Mouse (Mus musculus) hindbrain, embryonic 13.5 days (tissue): ENCODE data around the gene Cldn18. TPM values are rescaled to one million over a fixed set of nuclear protein-coding genes. Genes with fewer than 3 reads are reported as not detected.

Experiments
- ATAC-seq: fragments of 200-750 bp; cut with Nextera tagmentation; 2 replicates; pipeline ENCODE4 v1.8.0; 2017; ENCODE audit warnings: moderate TSS enrichment; ENCODE audit not compliant: low FRiP score
- H3K27ac ChIP-seq: fragments of 300-500 bp; sonication (generic); 2 replicates; pipeline ENCODE4 v1.5.1; 2015; ENCODE audit warnings: inconsistent platforms, mild to moderate bottlenecking, moderate library complexity
- H3K27me3 ChIP-seq: fragments of 300-500 bp; sonication (generic); 2 replicates; pipeline ENCODE4 v1.6.1; 2015; ENCODE audit warnings: mild to moderate bottlenecking, inconsistent platforms
- H3K36me3 ChIP-seq: fragments of 300-500 bp; sonication (generic); 2 replicates; pipeline ENCODE4 v1.6.1; 2015; ENCODE audit warnings: mild to moderate bottlenecking, inconsistent platforms
- H3K4me1 ChIP-seq: fragments of 300-500 bp; sonication (generic); replicated peaks from 2 replicates; pipeline ENCODE4 v1.6.1; 2015; ENCODE audit warnings: inconsistent platforms
- H3K4me2 ChIP-seq: fragments of 300-500 bp; sonication (generic); 2 replicates; pipeline ENCODE4 v1.6.1; 2015; ENCODE audit warnings: inconsistent platforms, mild to moderate bottlenecking, moderate library complexity
- H3K4me3 ChIP-seq: fragments of 300-500 bp; sonication (generic); 2 replicates; pipeline ENCODE4 v1.5.1; 2015; ENCODE audit warnings: mild to moderate bottlenecking, inconsistent platforms
- H3K9ac ChIP-seq: fragments of 300-500 bp; sonication (generic); 2 replicates; pipeline ENCODE4 v1.6.1; 2015; ENCODE audit warnings: mild to moderate bottlenecking, inconsistent platforms
- H3K9me3 ChIP-seq: fragments of 300-500 bp; sonication (generic); 2 replicates; pipeline ENCODE4 v1.6.1; 2016; ENCODE audit warnings: inconsistent platforms
- WGBS: fragments of 180-500 bp; shearing (Covaris S2); methylation state at CpG from one replicate; pipeline ENCODE4 v1.1.7; 2015; 5-methylcytosine and 5-hydroxymethylcytosine counted together
- polyA plus RNA-seq: library from polyadenylated mRNA; unstranded; fragments of >200 nt; fragmentation: Nextera tagmentation; extraction: Ambion mirVana; gene quantifications from 2 replicates; pipeline ENCODE4 v1.2.1, GENCODE M21; 2015

The Cldn18 gene
- polyA plus RNA-seq, 1 experiment from 2014 or later: 0.18 TPM

DNA sequence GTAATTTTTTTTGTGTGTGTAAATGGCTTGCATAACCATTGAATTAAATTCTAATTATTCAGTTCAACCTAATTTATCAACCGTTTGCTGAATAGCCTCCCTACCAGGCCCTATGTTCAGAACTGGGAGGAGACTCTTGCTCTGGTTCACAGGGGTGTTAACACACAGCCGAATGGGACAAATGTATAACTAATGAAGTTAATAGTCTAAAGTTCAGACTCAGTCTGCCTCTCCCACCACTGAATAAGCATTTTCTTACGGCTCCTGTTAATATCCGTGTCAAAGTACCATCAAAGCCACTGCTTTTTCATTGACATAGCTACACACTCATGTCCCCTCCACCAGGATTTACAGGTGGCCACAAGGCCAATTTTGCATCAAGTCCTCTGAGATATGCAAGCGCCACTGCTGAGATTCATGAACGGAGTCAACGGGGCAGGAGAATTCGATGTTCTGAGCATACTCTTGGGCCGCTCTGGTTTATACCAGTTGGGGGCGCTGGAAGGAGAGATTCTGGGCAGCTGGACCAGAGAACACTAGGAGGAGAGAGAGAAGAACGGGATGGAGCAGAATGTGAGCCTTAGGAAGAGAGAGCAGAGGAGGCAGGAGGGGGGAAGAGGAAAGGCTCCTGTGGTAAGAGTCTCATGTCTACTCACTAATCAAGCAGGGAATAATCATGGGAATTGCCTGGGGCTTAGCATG, 9.5 kb downstream of the Cldn18 start:
- WGBS: 68% methylated on average over 11 of the region's 11 CpGs

DNA sequence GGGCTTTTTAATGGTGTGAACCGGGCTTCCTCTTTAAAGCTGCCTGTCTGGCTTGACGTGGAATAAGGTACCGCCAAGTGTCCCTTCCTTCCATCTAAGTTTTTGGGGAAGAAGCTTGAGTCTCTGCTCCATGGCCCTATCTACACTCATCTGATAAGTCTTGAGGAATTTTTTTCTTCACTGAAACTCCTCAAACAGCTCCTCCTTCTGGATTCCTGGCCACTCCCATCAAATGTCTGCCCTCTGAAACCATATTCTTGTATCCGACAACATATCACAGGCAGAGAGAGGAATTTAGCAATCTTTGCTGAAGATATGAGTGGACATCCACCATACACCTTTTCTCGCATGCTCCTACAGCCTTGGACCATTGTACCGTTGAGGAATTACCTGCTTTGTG, 10.8 kb downstream of the Cldn18 start:
- Histone ChIP-seq H3K4me3 (no peak overlapping the region), H3K4me2 (no peak overlapping the region), H3K27ac (no peak overlapping the region), H3K9ac (no peak overlapping the region), H3K27me3 (no peaks in the 10 kb centered on the region), H3K36me3 (no peaks in the 10 kb centered on the region), H3K9me3 (no peaks in the 10 kb centered on the region), H3K4me1 (no peaks in the 10 kb centered on the region)
- no peak for ATAC-seq
- 94% methylated on average over 6 of the region's 6 CpGs for WGBS

More for the DNA sequence above, 9.5 kb downstream of the Cldn18 start:
- H3K4me1 ChIP-seq: no peaks in the 10 kb centered on the region
- H3K4me3 ChIP-seq: no peak overlapping the region
- H3K36me3 ChIP-seq: no peaks in the 10 kb centered on the region
- no peaks in the 10 kb centered on the region for H3K27me3 ChIP-seq
- no peak overlapping the region for H3K27ac ChIP-seq
- ATAC-seq: no peak
- no peaks in the 10 kb centered on the region for H3K9me3 ChIP-seq
- H3K9ac ChIP-seq: no peak overlapping the region
- no peak overlapping the region for H3K4me2 ChIP-seq

GRCm38 (mm10) chr9:99703711-99704110, 13.4 kb downstream of the Cldn18 start:
- no peak for ATAC-seq
- Histone ChIP-seq H3K9ac (no peak overlapping the region), H3K9me3 (no peaks in the 10 kb centered on the region), H3K36me3 (no peaks in the 10 kb centered on the region), H3K4me2 (no peak overlapping the region), H3K27me3 (no peaks in the 10 kb centered on the region), H3K27ac (no peak overlapping the region), H3K4me3 (no peak overlapping the region), H3K4me1 (no peaks in the 10 kb centered on the region)
- WGBS: 85% methylated on average over 6 of the region's 6 CpGs

DNA sequence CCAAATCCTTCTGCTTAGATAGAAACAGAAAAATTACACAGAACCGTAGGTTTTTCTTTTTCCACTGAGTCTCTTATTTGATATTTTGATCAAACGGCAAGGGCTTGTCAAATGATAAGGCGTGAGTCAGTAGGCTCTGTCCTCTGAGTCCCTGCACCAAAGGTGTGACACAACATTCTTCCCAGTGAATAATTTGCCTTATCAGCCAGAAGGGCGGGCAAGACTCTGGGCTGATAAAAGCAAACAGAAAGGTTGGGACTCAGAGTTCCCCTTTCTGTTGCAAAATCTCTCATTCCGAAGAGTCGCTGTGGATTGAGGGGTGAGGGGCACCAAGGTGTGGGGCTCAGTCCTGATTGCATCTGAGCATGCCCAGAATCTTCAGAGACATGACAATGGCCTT, 14.9 kb downstream of the Cldn18 start:
- WGBS: 91% methylated on average over 6 of the region's 6 CpGs
- no peak overlapping the region for H3K27ac ChIP-seq
- H3K4me3 ChIP-seq: no peak overlapping the region
- no peaks in the 10 kb centered on the region for H3K9me3 ChIP-seq
- H3K9ac ChIP-seq: no peak overlapping the region
- no peaks in the 10 kb centered on the region for H3K27me3 ChIP-seq
- no peaks in the 10 kb centered on the region for H3K36me3 ChIP-seq
- no peak overlapping the region for H3K4me2 ChIP-seq
- H3K4me1 ChIP-seq: no peaks in the 10 kb centered on the region
- no peak for ATAC-seq

- H3K27me3 ChIP-seq: no peaks in the 10 kb centered on the region
- no peak for ATAC-seq
- WGBS: 88% methylated on average over 2 of the region's 2 CpGs
- H3K9me3 ChIP-seq: no peaks in the 10 kb centered on the region
- no peak overlapping the region for H3K9ac ChIP-seq
- H3K27ac ChIP-seq: no peak overlapping the region
- no peaks in the 10 kb centered on the region for H3K4me1 ChIP-seq
- no peak overlapping the region for H3K4me2 ChIP-seq
- no peak overlapping the region for H3K4me3 ChIP-seq
- H3K36me3 ChIP-seq: no peaks in the 10 kb centered on the region
Observed at GRCm38 (mm10) chr9:99701187-99701586, 15.9 kb downstream of the Cldn18 start.

DNA sequence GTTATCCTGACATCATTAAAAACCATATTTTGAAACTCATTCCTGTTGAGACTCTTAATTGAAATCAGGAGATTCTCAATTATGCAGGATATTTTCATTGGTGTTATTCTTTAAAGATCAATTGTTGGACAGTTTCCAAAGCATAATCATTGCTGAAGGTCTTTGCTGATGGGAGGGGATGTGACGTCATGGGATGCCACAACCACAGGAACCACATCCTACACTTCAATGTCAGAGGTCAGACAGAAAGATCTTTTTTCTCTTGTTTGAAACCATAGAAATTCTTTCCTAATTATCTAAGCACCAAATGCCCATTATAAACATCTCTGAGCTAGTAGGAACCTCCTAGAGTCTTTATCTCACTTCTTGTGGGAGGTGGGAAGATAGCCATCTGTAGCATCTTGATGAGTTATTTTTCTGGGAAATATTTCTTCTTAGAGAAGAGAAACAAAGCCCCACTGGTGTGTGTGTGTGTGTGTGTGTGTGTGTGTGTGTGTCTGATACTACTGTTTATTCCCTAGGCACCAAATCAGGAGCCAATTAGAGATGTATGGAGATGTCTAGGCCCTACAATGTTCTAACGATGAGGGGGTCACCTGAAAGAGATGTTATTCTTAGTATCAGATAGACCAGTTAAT, 17.2 kb downstream of the Cldn18 start:
- WGBS: 81% methylated on average over 2 of the region's 2 CpGs
- H3K4me3 ChIP-seq: no peak overlapping the region
- H3K9me3 ChIP-seq: no peaks in the 10 kb centered on the region
- H3K4me1 ChIP-seq: no peaks in the 10 kb centered on the region
- no peak overlapping the region for H3K9ac ChIP-seq
- no peak for ATAC-seq
- H3K36me3 ChIP-seq: no peaks in the 10 kb centered on the region
- H3K27ac ChIP-seq: no peak overlapping the region
- no peaks in the 10 kb centered on the region for H3K27me3 ChIP-seq
- H3K4me2 ChIP-seq: no peak overlapping the region

DNA sequence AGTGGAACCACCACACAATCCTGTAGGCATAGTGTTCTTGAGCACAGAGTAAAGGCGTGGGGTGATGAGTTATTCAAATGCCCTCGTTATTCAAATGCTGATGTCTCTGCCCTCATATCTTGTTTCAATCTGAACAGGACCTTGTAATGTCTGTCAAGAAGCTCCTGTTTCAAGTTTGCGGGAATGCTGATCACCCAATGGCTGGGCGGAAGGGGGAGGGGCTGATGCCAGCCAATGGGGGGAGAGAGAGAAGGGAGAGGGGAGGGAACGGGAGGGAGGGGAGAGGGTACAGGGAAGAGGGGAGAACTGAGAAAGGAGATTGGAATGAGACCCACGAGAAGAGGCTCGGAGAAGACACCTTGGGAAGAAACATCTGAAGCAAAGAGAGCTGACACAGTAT, 22.1 kb downstream of the Cldn18 start:
- no peak for ATAC-seq
- Histone ChIP-seq H3K4me2 (no peak overlapping the region), H3K27me3 (no peaks in the 10 kb centered on the region), H3K27ac (no peak overlapping the region), H3K9me3 (no peaks in the 10 kb centered on the region), H3K4me3 (no peak overlapping the region), H3K9ac (no peak overlapping the region), H3K4me1 (no peaks in the 10 kb centered on the region), H3K36me3 (no peaks in the 10 kb centered on the region)
- 63% methylated on average over 7 of the region's 7 CpGs for WGBS

GRCm38 (mm10) chr9:99690386-99690785, 26.7 kb downstream of the Cldn18 start:
- Histone ChIP-seq H3K9ac (no peak overlapping the region), H3K4me1 (no peaks in the 10 kb centered on the region), H3K4me3 (no peak overlapping the region), H3K36me3 (no peaks in the 10 kb centered on the region), H3K27me3 (no peaks in the 10 kb centered on the region), H3K9me3 (no peaks in the 10 kb centered on the region), H3K4me2 (no peak overlapping the region), H3K27ac (no peak overlapping the region)
- no peak for ATAC-seq
- WGBS: 87% methylated on average over 7 of the region's 7 CpGs

GRCm38 (mm10) chr9:99689796-99690195, 27.3 kb downstream of the Cldn18 start:
- peaks cover 5% of the 10 kb centered on the region; the same call in 1 of the 2 replicates for H3K4me1 ChIP-seq
- WGBS: 92% methylated on average over 5 of the region's 5 CpGs
- H3K9me3 ChIP-seq: no peaks in the 10 kb centered on the region
- H3K27me3 ChIP-seq: no peaks in the 10 kb centered on the region
- no peak overlapping the region for H3K4me2 ChIP-seq
- no peak overlapping the region for H3K9ac ChIP-seq
- no peaks in the 10 kb centered on the region for H3K36me3 ChIP-seq
- H3K27ac ChIP-seq: no peak overlapping the region
- ATAC-seq: no peak
- no peak overlapping the region for H3K4me3 ChIP-seq

DNA sequence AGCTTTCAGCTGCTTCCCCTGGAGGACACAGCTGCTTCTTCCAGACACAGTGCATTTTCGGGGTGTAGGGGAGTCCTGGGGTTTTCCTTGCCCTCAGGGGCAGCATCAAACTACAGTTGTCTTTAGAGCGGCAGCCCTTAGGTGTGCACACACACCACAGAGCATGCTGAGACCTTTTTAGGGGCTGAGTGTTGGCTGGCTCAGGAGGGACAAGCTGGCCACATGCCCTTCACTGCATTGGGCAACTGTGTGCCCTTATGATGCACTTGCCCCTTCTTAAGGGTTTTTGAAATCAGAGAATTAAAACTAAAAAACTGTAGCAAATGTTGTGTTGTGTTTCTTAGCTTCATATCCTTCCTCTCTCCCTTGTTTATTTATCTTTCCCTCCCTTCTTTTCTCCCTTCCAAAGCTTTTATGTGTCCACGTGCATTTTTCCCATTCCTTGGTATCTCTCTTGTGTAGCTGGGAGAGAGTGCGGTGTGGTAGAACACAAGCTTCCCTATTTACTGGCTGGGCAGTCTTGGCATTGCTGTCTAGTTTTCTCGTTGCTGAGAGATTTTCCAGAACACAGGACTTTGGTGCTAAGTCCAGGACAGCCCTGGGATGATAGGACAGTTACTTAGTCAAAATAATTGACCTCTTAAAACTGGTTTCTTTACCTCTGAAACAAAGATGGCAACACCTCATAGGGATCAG, 31.4 kb downstream of the Cldn18 start:
- WGBS: 78% methylated on average over 5 of the region's 5 CpGs
- Histone ChIP-seq H3K27ac (no peak overlapping the region), H3K27me3 (no peaks in the 10 kb centered on the region), H3K9ac (no peak overlapping the region), H3K9me3 (no peaks in the 10 kb centered on the region), H3K36me3 (no peaks in the 10 kb centered on the region), H3K4me1 (peaks cover 9% of the 10 kb centered on the region; the same call in 1 of the 2 replicates), H3K4me3 (no peak overlapping the region), H3K4me2 (no peak overlapping the region)
- ATAC-seq: no peak

GRCm38 (mm10) chr9:99685061-99685521, 32.0 kb downstream of the Cldn18 start:
- H3K4me3 ChIP-seq: no peak overlapping the region
- peaks cover 9% of the 10 kb centered on the region; the same call in 1 of the 2 replicates for H3K4me1 ChIP-seq
- H3K4me2 ChIP-seq: no peak overlapping the region
- 71% methylated on average over 5 of the region's 5 CpGs for WGBS
- H3K9me3 ChIP-seq: no peaks in the 10 kb centered on the region
- H3K27ac ChIP-seq: no peak overlapping the region
- no peaks in the 10 kb centered on the region for H3K27me3 ChIP-seq
- no peak for ATAC-seq
- no peak overlapping the region for H3K9ac ChIP-seq
- H3K36me3 ChIP-seq: no peaks in the 10 kb centered on the region

GRCm38 (mm10) chr9:99681980-99682570, 35.0 kb downstream of the Cldn18 start:
- no peak overlapping the region for H3K9ac ChIP-seq
- 74% methylated on average over 21 of the region's 21 CpGs for WGBS
- no peaks in the 10 kb centered on the region for H3K9me3 ChIP-seq
- H3K4me3 ChIP-seq: no peak overlapping the region
- no peaks in the 10 kb centered on the region for H3K27me3 ChIP-seq
- H3K4me1 ChIP-seq: peaks cover 9% of the 10 kb centered on the region; the same call in 1 of the 2 replicates
- no peak overlapping the region for H3K27ac ChIP-seq
- H3K4me2 ChIP-seq: no peak overlapping the region
- H3K36me3 ChIP-seq: no peaks in the 10 kb centered on the region
- no peak for ATAC-seq
